Mouse (Mus musculus) heart, embryonic 10.5 days (tissue): ENCODE measurements around the gene Rsu1. TPM values are rescaled to one million over a fixed set of nuclear protein-coding genes. Genes with fewer than 3 reads are reported as not detected.

Experiments
- DNase-seq: peaks from one replicate; pipeline ENCODE4 v3.0.0-alpha.2; 2017; ENCODE audit warnings: low spot score
- H3K27ac ChIP-seq: fragments of 300-500 bp; sonication (generic); 2 replicates; pipeline ENCODE4 v1.5.1; 2016; ENCODE audit warnings: mild to moderate bottlenecking
- H3K27me3 ChIP-seq: fragments of 300-500 bp; sonication (generic); 2 replicates; pipeline ENCODE4 v1.6.1; 2016; ENCODE audit warnings: mild to moderate bottlenecking; ENCODE audit not compliant: poor library complexity, insufficient read depth, severe bottlenecking
- H3K36me3 ChIP-seq: fragments of 300-500 bp; sonication (generic); 2 replicates; pipeline ENCODE4 v1.6.1; 2016; ENCODE audit warnings: mild to moderate bottlenecking, moderate library complexity
- H3K4me1 ChIP-seq: fragments of 300-500 bp; sonication (generic); 2 replicates; pipeline ENCODE4 v1.6.1; 2016; ENCODE audit warnings: mild to moderate bottlenecking
- H3K4me3 ChIP-seq: fragments of 300-500 bp; sonication (generic); 2 replicates; pipeline ENCODE4 v1.5.1; 2016; ENCODE audit warnings: mild to moderate bottlenecking, moderate library complexity
- H3K9me3 ChIP-seq: fragments of 300-500 bp; sonication (generic); 2 replicates; pipeline ENCODE4 v1.6.1; 2016; ENCODE audit warnings: mild to moderate bottlenecking, moderate library complexity
- whole genome bisulfite sequencing: fragments of 180-500 bp; shearing (Covaris S2); methylation state at CpG from one replicate; pipeline ENCODE4 v1.1.7; 2016; 5-methylcytosine and 5-hydroxymethylcytosine counted together
- polyA plus RNA-seq: library from polyadenylated mRNA; unstranded; fragments of >200 nt; fragmentation: Nextera tagmentation; extraction: Ambion mirVana; gene quantifications from 2 replicates; pipeline ENCODE4 v1.2.1, GENCODE M21; 2016

Gene Rsu1
- polyA plus RNA-seq, 1 experiment from 2014 or later, result 130 TPM

DNA sequence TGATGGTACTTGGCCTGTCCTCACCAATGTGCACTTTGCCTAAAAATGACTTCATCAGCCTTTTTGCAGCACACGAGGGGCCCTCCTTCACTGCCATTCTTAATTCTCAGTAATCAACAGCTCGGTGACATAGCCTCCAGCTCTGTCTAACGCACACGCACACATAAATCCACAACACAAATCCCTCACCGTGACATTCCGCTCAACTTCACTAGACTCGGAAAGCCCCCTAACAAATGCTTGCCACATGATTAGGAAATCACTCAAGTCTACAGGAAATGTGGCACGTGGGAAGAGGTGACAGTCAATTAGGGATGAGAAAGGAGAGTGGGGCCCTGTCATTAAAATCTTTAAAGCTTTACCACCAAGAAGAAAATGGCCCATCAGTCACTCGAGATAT, 30.5 kb downstream of the Rsu1 start:
- no peak for DNase-seq
- WGBS, result 79% methylated on average over 9 of the region's 9 CpGs
- Histone ChIP-seq H3K4me3 (no peak overlapping the region), H3K4me1 (peaks cover 8% of the 10 kb centered on the region), H3K27ac (no peak overlapping the region), H3K27me3 (no peaks in the 10 kb centered on the region), H3K36me3 (peaks cover 14% of the 10 kb centered on the region), H3K9me3 (no peaks in the 10 kb centered on the region)

GRCm38 (mm10) chr2:13237140-13237901, 33.9 kb downstream of the Rsu1 start:
- 74% methylated on average over 8 of the region's 8 CpGs for WGBS
- no peaks in the 10 kb centered on the region for H3K27me3 ChIP-seq
- H3K9me3 ChIP-seq, result no peaks in the 10 kb centered on the region
- H3K36me3 ChIP-seq, result peaks cover 9% of the 10 kb centered on the region; the same call in 1 of the 2 replicates
- H3K27ac ChIP-seq, result no peak overlapping the region
- H3K4me1 ChIP-seq, result peaks cover 21% of the 10 kb centered on the region
- no peak overlapping the region for H3K4me3 ChIP-seq
- DNase-seq, result no peak

GRCm38 (mm10) chr2:13235696-13236095, 35.5 kb downstream of the Rsu1 start:
- H3K27me3 ChIP-seq, result no peaks in the 10 kb centered on the region
- H3K9me3 ChIP-seq, result no peaks in the 10 kb centered on the region
- H3K36me3 ChIP-seq, result peaks cover 8% of the 10 kb centered on the region; the same call in 1 of the 2 replicates
- 51% methylated on average over 5 of the region's 5 CpGs for whole genome bisulfite sequencing
- H3K27ac ChIP-seq, result no peak overlapping the region
- H3K4me1 ChIP-seq, result peaks cover 21% of the 10 kb centered on the region
- DNase-seq, result peak; percentile 72
- H3K4me3 ChIP-seq, result no peak overlapping the region

DNA sequence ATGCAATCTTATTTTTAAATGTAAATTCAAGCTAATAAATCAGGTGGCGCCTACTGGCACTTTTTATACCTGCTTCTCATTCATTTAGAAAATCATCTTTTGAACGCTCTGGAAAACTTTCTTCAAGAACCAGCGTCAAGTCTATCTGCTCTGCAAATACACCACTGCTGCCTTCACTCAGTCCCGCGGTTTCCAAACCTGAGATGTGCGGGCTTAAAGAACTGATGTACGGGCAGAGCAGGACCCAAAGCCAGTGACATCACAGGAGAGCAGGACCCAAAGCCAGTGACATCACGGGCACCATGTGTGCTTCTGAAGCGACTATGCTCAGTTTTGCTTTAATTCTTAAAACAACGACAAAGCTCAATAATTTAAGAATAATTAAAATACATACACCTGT, 36.4 kb downstream of the Rsu1 start:
- Histone ChIP-seq H3K27me3 (no peaks in the 10 kb centered on the region), H3K9me3 (no peaks in the 10 kb centered on the region), H3K27ac (no peak overlapping the region), H3K36me3 (peaks cover 5% of the 10 kb centered on the region; the same call in 1 of the 2 replicates), H3K4me1 (peaks cover 21% of the 10 kb centered on the region), H3K4me3 (no peak overlapping the region)
- 89% methylated on average over 10 of the region's 10 CpGs for WGBS
- no peak for DNase-seq

GRCm38 (mm10) chr2:13233902-13234301, 37.3 kb downstream of the Rsu1 start:
- Histone ChIP-seq H3K4me3 (no peak overlapping the region), H3K4me1 (peaks cover 21% of the 10 kb centered on the region), H3K27me3 (no peaks in the 10 kb centered on the region), H3K27ac (no peak overlapping the region), H3K36me3 (peaks cover 5% of the 10 kb centered on the region; the same call in 1 of the 2 replicates), H3K9me3 (no peaks in the 10 kb centered on the region)
- WGBS, result 48% methylated on average over 7 of the region's 7 CpGs
- no peak for DNase-seq

DNA sequence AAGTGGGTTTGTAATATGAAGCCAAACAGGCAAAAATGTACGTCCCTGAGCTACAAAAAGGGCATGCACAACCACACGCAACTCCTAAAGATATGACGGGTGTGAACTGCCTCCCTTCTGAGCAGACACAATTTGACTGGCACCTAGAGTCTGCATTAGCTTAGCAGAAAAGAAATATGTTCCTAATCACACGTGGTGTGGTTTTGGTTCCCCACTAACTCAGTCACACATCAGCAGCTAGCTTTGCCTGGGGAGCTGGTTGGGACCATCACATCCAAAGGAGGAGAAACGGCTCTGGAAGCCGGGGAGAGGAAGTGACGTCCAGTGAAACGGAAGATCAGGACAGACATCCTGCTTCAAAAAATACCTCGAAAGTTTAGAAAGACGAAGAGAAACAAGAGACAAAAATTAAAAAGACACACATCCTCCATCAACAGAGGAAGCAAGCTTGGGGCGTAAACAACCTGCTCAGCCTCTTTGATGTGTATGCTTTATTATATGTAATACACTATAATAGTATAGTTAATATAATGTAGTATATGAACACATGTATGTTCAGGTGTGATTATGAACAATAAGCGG, 37.9 kb downstream of the Rsu1 start:
- no peak for DNase-seq
- H3K4me3 ChIP-seq, result no peak overlapping the region
- no peak overlapping the region for H3K27ac ChIP-seq
- 75% methylated on average over 12 of the region's 12 CpGs for WGBS
- no peaks in the 10 kb centered on the region for H3K27me3 ChIP-seq
- H3K4me1 ChIP-seq, result peaks cover 21% of the 10 kb centered on the region
- H3K36me3 ChIP-seq, result peaks cover 5% of the 10 kb centered on the region; the same call in 1 of the 2 replicates
- no peaks in the 10 kb centered on the region for H3K9me3 ChIP-seq

GRCm38 (mm10) chr2:13232305-13232704, 38.9 kb downstream of the Rsu1 start:
- Histone ChIP-seq H3K27me3 (no peaks in the 10 kb centered on the region), H3K4me1 (peaks cover 21% of the 10 kb centered on the region), H3K9me3 (no peaks in the 10 kb centered on the region), H3K36me3 (peaks cover 5% of the 10 kb centered on the region; the same call in 1 of the 2 replicates), H3K27ac (no peak overlapping the region), H3K4me3 (no peak overlapping the region)
- WGBS, result 89% methylated on average over 6 of the region's 6 CpGs
- DNase-seq, result no peak

GRCm38 (mm10) chr2:13229686-13230085, 41.5 kb downstream of the Rsu1 start:
- H3K27ac ChIP-seq, result no peak overlapping the region
- H3K4me3 ChIP-seq, result no peak overlapping the region
- 83% methylated on average over 3 of the region's 3 CpGs for WGBS
- H3K4me1 ChIP-seq, result peaks cover 15% of the 10 kb centered on the region; the same call in 1 of the 2 replicates
- DNase-seq, result no peak
- H3K27me3 ChIP-seq, result no peaks in the 10 kb centered on the region
- H3K9me3 ChIP-seq, result no peaks in the 10 kb centered on the region
- H3K36me3 ChIP-seq, result peaks cover 5% of the 10 kb centered on the region; the same call in 1 of the 2 replicates

- Histone ChIP-seq H3K9me3 (no peaks in the 10 kb centered on the region), H3K27me3 (no peaks in the 10 kb centered on the region), H3K4me1 (peaks cover 9% of the 10 kb centered on the region; the same call in 1 of the 2 replicates), H3K36me3 (peaks cover 5% of the 10 kb centered on the region; the same call in 1 of the 2 replicates), H3K27ac (no peak overlapping the region), H3K4me3 (no peak overlapping the region)
- DNase-seq, result no peak
- WGBS, result 62% methylated on average over 4 of the region's 4 CpGs
Observed at GRCm38 (mm10) chr2:13226031-13226430, 45.2 kb downstream of the Rsu1 start.

DNA sequence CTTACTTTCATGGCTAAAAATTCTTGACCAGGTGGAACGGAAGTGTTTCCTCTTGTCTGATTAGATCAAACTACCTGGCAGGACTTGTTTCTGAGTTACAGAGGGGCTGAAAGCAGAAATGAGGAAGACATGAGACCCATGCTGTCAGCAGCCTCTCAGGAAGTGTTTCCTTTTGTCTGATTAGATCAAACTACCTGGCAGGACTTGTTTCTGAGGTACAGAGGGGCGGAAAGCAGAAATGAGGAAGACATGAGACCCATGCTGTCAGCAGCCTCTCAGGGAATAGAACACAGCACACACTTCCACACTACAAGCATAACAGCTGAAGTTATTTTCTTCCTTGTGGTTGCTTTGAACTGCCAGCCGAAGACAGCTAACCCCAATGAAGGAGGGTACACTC, 46.7 kb downstream of the Rsu1 start:
- no peak overlapping the region for H3K27ac ChIP-seq
- H3K4me1 ChIP-seq, result peaks cover 9% of the 10 kb centered on the region; the same call in 1 of the 2 replicates
- H3K36me3 ChIP-seq, result peaks cover 5% of the 10 kb centered on the region; the same call in 1 of the 2 replicates
- H3K27me3 ChIP-seq, result no peaks in the 10 kb centered on the region
- DNase-seq, result no peak
- H3K9me3 ChIP-seq, result no peaks in the 10 kb centered on the region
- no peak overlapping the region for H3K4me3 ChIP-seq
- 78% methylated on average over 3 of the region's 3 CpGs for WGBS

- Histone ChIP-seq H3K9me3 (no peaks in the 10 kb centered on the region), H3K4me3 (no peak overlapping the region), H3K36me3 (no peaks in the 10 kb centered on the region), H3K4me1 (peaks cover 9% of the 10 kb centered on the region; the same call in 1 of the 2 replicates), H3K27ac (no peak overlapping the region), H3K27me3 (no peaks in the 10 kb centered on the region)
- DNase-seq, result no peak
- WGBS, result 78% methylated on average over 4 of the region's 4 CpGs
Observed at GRCm38 (mm10) chr2:13223451-13223850, 47.8 kb downstream of the Rsu1 start.

DNA sequence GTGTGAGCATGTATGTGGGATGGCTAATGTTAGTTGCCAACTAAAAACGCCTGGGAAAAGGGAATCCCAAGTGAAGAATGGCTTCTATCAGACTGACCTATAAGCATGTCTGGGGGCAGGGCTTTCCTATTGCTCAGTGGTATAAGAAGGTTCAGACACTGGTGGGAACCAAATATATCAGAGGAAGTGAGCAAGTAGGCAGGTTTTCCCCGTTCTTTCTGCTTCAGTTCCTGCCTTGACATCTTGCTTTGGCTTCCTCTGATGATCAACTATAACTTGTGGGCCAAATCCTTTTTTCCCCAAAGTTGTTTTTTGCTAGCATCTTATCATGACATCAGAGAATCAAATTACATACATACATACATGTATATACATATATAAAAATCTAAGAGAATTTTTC, 51.1 kb downstream of the Rsu1 start:
- no peaks in the 10 kb centered on the region for H3K9me3 ChIP-seq
- peaks cover 20% of the 10 kb centered on the region for H3K36me3 ChIP-seq
- 48% methylated on average over 2 of the region's 2 CpGs for WGBS
- H3K27ac ChIP-seq, result no peak overlapping the region
- no peaks in the 10 kb centered on the region for H3K4me1 ChIP-seq
- H3K4me3 ChIP-seq, result no peak overlapping the region
- H3K27me3 ChIP-seq, result no peaks in the 10 kb centered on the region
- DNase-seq, result no peak

- WGBS, result 88% methylated on average over 6 of the region's 6 CpGs
- Histone ChIP-seq H3K27me3 (no peaks in the 10 kb centered on the region), H3K36me3 (peaks cover 28% of the 10 kb centered on the region), H3K4me1 (no peaks in the 10 kb centered on the region), H3K4me3 (no peak overlapping the region), H3K9me3 (no peaks in the 10 kb centered on the region), H3K27ac (no peak overlapping the region)
- DNase-seq, result no peak
Observed at GRCm38 (mm10) chr2:13218112-13218511, 53.1 kb downstream of the Rsu1 start.
